12 mouse cellular contexts compared by ENCODE assay signal in the genomic region with DNA sequence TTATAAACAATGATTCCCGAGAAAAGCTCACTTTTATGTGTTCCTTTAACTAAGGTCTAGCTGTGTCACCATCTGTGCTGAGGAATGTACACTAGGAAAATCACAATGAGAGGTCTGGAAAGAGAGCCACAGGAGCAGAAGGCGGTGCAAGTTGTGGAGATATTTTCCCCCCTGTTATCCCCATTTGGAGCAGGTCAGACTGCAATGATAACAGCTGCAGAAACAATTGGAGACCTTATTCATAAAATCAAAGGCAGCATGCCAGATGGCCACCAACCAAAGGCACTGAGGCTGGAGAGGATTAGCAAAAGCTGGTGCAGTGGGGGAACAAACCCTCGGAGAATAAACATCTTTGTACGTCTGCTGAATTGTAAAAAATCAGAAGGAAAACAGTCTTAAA.
DNase-seq lines count a peak whose midpoint lies in the region; TF ChIP-seq lines count a peak whose summit lies in the region.
"Had no signal": no experiment of that assay in that cellular context is flagged by ENCODE, and none has a peak within 500 bp of the region (broad histone marks: within the 10 kb centered on the region; RNA-seq: fewer than 3 reads in every experiment).

No protein-coding gene starts in this region.

- TF ChIP-seq CTCF in cerebellum, adult 2 months (IDR thresholded peaks at IDR 0.05; ENCODE audit: borderline replicate concordance, insufficient read depth, low read depth, low read length) = no peak
- TF ChIP-seq CTCF in thymus, adult 2 months (IDR thresholded peaks at IDR 0.05; ENCODE audit: borderline replicate concordance, control insufficient read depth, extremely low read depth, insufficient read depth, low read length, poor library complexity) = no peak

- no peaks in the 10 kb centered on the region for H3K36me3 ChIP-seq in myocyte (ENCODE audit: control insufficient read depth, insufficient read depth)
- no peaks in the 10 kb centered on the region for H3K36me3 ChIP-seq in thymus, adult 2 months (ENCODE audit: control insufficient read depth, insufficient read depth, low read length)
- H3K36me3 ChIP-seq: liver, embryonic 12.5 days had no signal

- peak overlapping the region; percentile 32 for H3K4me2 ChIP-seq in myocyte (ENCODE audit: low read depth)
- H3K4me2 ChIP-seq: heart, embryonic 11.5 days; liver, embryonic 12.5 days had no signal

- intact Hi-C loops in gastrocnemius, postnatal 14 days (cut with DNase I; ENCODE audit: low total_unique reads) = no loop called here

- DNase-seq in layer of hippocampus, postnatal 10 days (ENCODE audit: low spot score in 2 of 2) = peak; percentile 49 to 50
- DNase-seq in layer of hippocampus, adult 9-11 months = no peak
- peak; percentile 38 to 57 for DNase-seq in cerebellum, adult 2 months
- peak; percentile 64 for DNase-seq in gastrocnemius, postnatal 14 days
- DNase-seq in thymus, adult 2 months = no peak
- no peak for DNase-seq in urinary bladder, adult 2 months (ENCODE audit: low spot score)
- no peak for DNase-seq in liver
- DNase-seq: kidney, adult 9 months had no signal

- no peaks in the 10 kb centered on the region for H3K79me2 ChIP-seq in myocyte (ENCODE audit: control insufficient read depth, insufficient read depth)

- WGBS in cerebellum, adult 2 months = 2% methylated on average over 4 of the region's 4 CpGs
- WGBS in thymus, adult 2 months = 82% methylated on average over 4 of the region's 4 CpGs

- no peak overlapping the region for H3K4me3 ChIP-seq in cerebellum, adult 2 months (replicated peaks; ENCODE audit: insufficient read depth, low read depth, low read length)
- no peak overlapping the region for H3K4me3 ChIP-seq in myocyte
- H3K4me3 ChIP-seq in thymus, adult 2 months (ENCODE audit: control insufficient read depth, insufficient read depth, low read length) = no peak overlapping the region
- H3K4me3 ChIP-seq: liver, embryonic 12.5 days had no signal

- no peak overlapping the region for H3ac ChIP-seq in myocyte (ENCODE audit: control insufficient read depth, insufficient read length)

- no peak overlapping the region for H3K27ac ChIP-seq in cerebellum, adult 2 months (ENCODE audit: insufficient read depth, low read length)
- H3K27ac ChIP-seq in thymus, adult 2 months (ENCODE audit: control insufficient read depth, insufficient read depth, low read length) = no peak overlapping the region
- H3K27ac ChIP-seq: liver, embryonic 12.5 days had no signal

- H3K27me3 ChIP-seq in cerebellum, adult 2 months (ENCODE audit: control insufficient read depth, insufficient read depth, low read length) = no peaks in the 10 kb centered on the region; the same call in 1 of the 2 replicates
- H3K27me3 ChIP-seq in myocyte (ENCODE audit: control insufficient read depth, insufficient read depth, insufficient read length) = peaks cover 6% of the 10 kb centered on the region
- no peaks in the 10 kb centered on the region for H3K27me3 ChIP-seq in thymus, adult 2 months (ENCODE audit: control insufficient read depth, insufficient read depth, low read length)
- H3K27me3 ChIP-seq: CH12.LX had no signal

- peaks cover 3% of the 10 kb centered on the region; the same call in 1 of the 2 replicates for H3K4me1 ChIP-seq in cerebellum, adult 2 months (ENCODE audit: control insufficient read depth, insufficient read depth, low read length)
- no peaks in the 10 kb centered on the region for H3K4me1 ChIP-seq in thymus, adult 2 months (replicated peaks; ENCODE audit: control insufficient read depth, insufficient read depth, low read length)
- H3K4me1 ChIP-seq: liver, embryonic 12.5 days had no signal

- no peak for TF ChIP-seq POLR2A in cerebellum, adult 2 months (IDR thresholded peaks at IDR 0.05; ENCODE audit: borderline replicate concordance, insufficient read depth, low read length)
- no peak for TF ChIP-seq POLR2A in myocyte (IDR thresholded peaks at IDR 0.05; ENCODE audit: insufficient read length, low read depth)
- no peak for TF ChIP-seq POLR2A in thymus, adult 2 months (IDR thresholded peaks at IDR 0.05; ENCODE audit: control insufficient read depth, extremely low read depth, insufficient read depth, low read length, poor library complexity)

TF ChIP-seq in myocyte, 11 proteins besides CTCF, POLR2A, EP300 and RAD21:
- TF ChIP-seq MYOD1 (IDR thresholded peaks at IDR 0.05; ENCODE audit: control insufficient read depth in 1 of 3, insufficient read length in 2 of 3, low read depth in 2 of 3) (no peak), SRF (IDR thresholded peaks at IDR 0.05; ENCODE audit: control insufficient read depth, insufficient read length, low read depth) (no peak), USF1 (IDR thresholded peaks at IDR 0.05; ENCODE audit: low read depth) (no peak), CEBPB (IDR thresholded peaks at IDR 0.05; ENCODE audit: insufficient read depth, poor library complexity, severe bottlenecking) (no peak), REST (IDR thresholded peaks at IDR 0.05; ENCODE audit: insufficient read depth, insufficient read length) (no peak), MAX (IDR thresholded peaks at IDR 0.05; ENCODE audit: low read depth) (no peak), MYOG (IDR thresholded peaks at IDR 0.05; ENCODE audit: control insufficient read depth in 1 of 3, insufficient read depth in 1 of 3, insufficient read length in 2 of 3, low read depth in 2 of 3) (no peak), TCF3 (IDR thresholded peaks at IDR 0.05; ENCODE audit: insufficient read length, low read depth) (no peak), E2F4 (IDR thresholded peaks at IDR 0.05; ENCODE audit: insufficient read depth) (no peak), POLR2AphosphoS2 (IDR thresholded peaks at IDR 0.05; ENCODE audit: insufficient read length, low read depth) (no peak), TCF12 (IDR thresholded peaks at IDR 0.05; ENCODE audit: insufficient read depth, poor library complexity, severe bottlenecking) (no peak)
TF ChIP-seq in myocyte: peak in this region for 0.

Comparison
In these comparisons a context has a peak if more than half of its experiments do, and no peak if none do; other contexts are left out.
1. DNase-seq: peak in layer of hippocampus, postnatal 10 days (2 of 2), cerebellum, adult 2 months (2 of 2) and gastrocnemius, postnatal 14 days (single experiment); none in layer of hippocampus, adult 9-11 months (single experiment), thymus, adult 2 months (single experiment), urinary bladder, adult 2 months (single experiment) and liver (single experiment).